Mouse (Mus musculus) heart, postnatal 0 days (tissue): ENCODE data around the gene Bhlhe40. TPM values are rescaled to one million over a fixed set of nuclear protein-coding genes. Genes with fewer than 3 reads are reported as not detected.

Experiments
- ATAC-seq: fragments of 200-750 bp; cut with Nextera tagmentation; 2 replicates; pipeline ENCODE4 v1.8.0; 2017; ENCODE audit warnings: low read depth, moderate number of reproducible peaks, moderate library complexity; ENCODE audit not compliant: insufficient read depth
- DNase-seq: peaks from one replicate; pipeline ENCODE4 v3.0.0-alpha.2; 2016; ENCODE audit warnings: low spot score
- H3K27ac ChIP-seq: fragments of 300-500 bp; sonication (generic); 2 replicates; pipeline ENCODE4 v1.5.1; 2014; ENCODE audit warnings: low read depth, mild to moderate bottlenecking
- H3K27me3 ChIP-seq: fragments of 300-500 bp; sonication (generic); 2 replicates; pipeline ENCODE4 v1.6.1; 2014; ENCODE audit warnings: low read length, mixed read lengths; ENCODE audit not compliant: control insufficient read depth, insufficient read depth
- H3K36me3 ChIP-seq: fragments of 300-500 bp; sonication (generic); replicated peaks from 2 replicates; pipeline ENCODE4 v1.6.1; 2014; ENCODE audit warnings: low read length, mixed read lengths; ENCODE audit not compliant: control insufficient read depth, insufficient read depth
- H3K4me1 ChIP-seq: fragments of 300-500 bp; sonication (generic); 2 replicates; pipeline ENCODE4 v1.6.1; 2014; ENCODE audit warnings: antibody characterized with exemption; ENCODE audit not compliant: control insufficient read depth, insufficient read depth
- H3K4me2 ChIP-seq: fragments of 300-500 bp; sonication (generic); 2 replicates; pipeline ENCODE4 v1.6.1; 2014; ENCODE audit warnings: low read depth, mild to moderate bottlenecking, low read length, moderate library complexity
- H3K4me3 ChIP-seq: fragments of 300-500 bp; sonication (generic); 2 replicates; pipeline ENCODE4 v1.5.1; 2014; ENCODE audit warnings: low read depth, low read length
- H3K9ac ChIP-seq: fragments of 300-500 bp; sonication (generic); replicated peaks from 2 replicates; pipeline ENCODE4 v1.6.1; 2014; ENCODE audit warnings: low read depth, low read length, mixed read lengths
- H3K9me3 ChIP-seq: fragments of 300-500 bp; sonication (generic); replicated peaks from 2 replicates; pipeline ENCODE4 v1.6.1; 2016; ENCODE audit warnings: low read length; ENCODE audit not compliant: control insufficient read depth
- CTCF ChIP-seq: IDR thresholded peaks from 2 replicates; pipeline ENCODE4 v1.5.1; 2016; ENCODE audit warnings: antibody characterized with exemption, control low read depth, low read depth
- EP300 ChIP-seq: IDR thresholded peaks from 2 replicates; pipeline ENCODE4 v1.6.1; 2016; ENCODE audit warnings: antibody characterized with exemption, low read depth
- WGBS: fragments of 180-500 bp; shearing (Covaris S2); extraction: QIAGEN DNeasy Blood & Tissue Kit; methylation state at CpG from one replicate; pipeline ENCODE4 v1.1.7; 2014; 5-methylcytosine and 5-hydroxymethylcytosine counted together
- polyA plus RNA-seq: library from polyadenylated mRNA; unstranded; fragments of >200 nt; fragmentation: Nextera tagmentation; extraction: Ambion mirVana; gene quantifications from 2 replicates; pipeline ENCODE4 v1.2.1, GENCODE M21; 2015
- total RNA-seq: library from RNA; depleted of rRNA; stranded (reverse); fragments of >200 nt; gene quantifications from 2 replicates; pipeline ENCODE4 v1.2.3, GENCODE M21; 2014; ENCODE audit warnings: low replicate concordance

Gene Bhlhe40
- total and polyA plus RNA-seq, 2 experiments from 2014 or later = 11.8 to 19.7 TPM

DNA sequence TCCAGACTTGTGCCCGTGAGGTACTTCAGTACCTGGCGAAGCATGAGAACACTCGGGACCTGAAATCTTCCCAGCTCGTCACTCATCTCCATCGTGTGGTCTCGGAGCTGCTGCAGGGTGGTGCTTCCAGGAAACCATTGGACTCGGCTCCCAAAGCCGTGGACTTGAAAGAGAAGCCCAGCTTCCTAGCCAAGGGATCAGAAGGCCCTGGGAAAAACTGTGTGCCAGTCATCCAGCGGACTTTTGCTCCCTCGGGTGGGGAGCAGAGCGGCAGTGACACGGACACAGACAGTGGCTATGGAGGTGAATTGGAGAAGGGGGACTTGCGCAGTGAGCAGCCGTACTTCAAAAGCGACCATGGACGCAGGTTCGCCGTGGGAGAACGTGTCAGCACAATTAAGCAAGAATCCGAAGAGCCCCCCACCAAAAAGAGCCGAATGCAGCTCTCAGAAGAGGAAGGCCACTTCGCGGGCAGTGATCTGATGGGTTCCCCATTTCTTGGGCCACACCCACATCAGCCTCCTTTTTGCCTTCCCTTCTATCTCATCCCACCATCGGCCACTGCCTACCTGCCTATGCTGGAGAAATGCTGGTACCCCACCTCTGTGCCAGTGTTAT is 4.2 kb downstream of the Bhlhe40 start:
- TF ChIP-seq EP300 = no peak
- no peak for TF ChIP-seq CTCF
- Histone ChIP-seq H3K36me3 (peaks cover 27% of the 10 kb centered on the region), H3K9ac (no peak overlapping the region), H3K4me1 (peaks cover 42% of the 10 kb centered on the region), H3K4me2 (peak overlapping the region; percentile 26), H3K9me3 (no peaks in the 10 kb centered on the region), H3K27ac (no peak overlapping the region), H3K4me3 (no peak overlapping the region), H3K27me3 (no peaks in the 10 kb centered on the region)
- DNase-seq (no peak), ATAC-seq (no peak)
- 81% methylated on average over 24 of the region's 24 CpGs for WGBS

DNA sequence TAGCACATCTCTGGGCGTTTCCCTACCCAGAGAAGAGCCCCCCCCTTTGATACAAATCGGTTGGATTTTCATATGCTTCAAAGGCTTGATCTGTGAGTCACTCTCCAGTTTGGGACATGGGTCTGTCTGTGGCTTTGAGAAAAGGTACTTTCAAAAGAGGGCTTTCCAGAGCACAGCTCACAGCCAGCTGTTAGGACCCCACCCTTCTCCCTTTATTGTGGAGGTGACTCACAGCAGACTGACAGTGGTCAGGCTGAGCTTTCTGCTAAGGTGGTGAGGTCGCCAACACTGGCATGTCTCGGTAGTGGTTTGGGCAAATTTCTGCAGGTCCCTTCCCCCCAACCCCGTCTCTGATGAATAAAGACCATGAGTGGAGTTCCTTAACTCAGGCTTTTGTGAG is 5.2 kb downstream of the Bhlhe40 start:
- 63% methylated on average over 5 of the region's 5 CpGs for WGBS
- TF ChIP-seq CTCF (no peak), EP300 (no peak)
- DNase-seq (no peak), ATAC-seq (no peak)
- Histone ChIP-seq H3K36me3 (peaks cover 27% of the 10 kb centered on the region), H3K4me1 (peaks cover 47% of the 10 kb centered on the region), H3K4me2 (peak overlapping the region; percentile 26; the same call in 1 of the 2 replicates), H3K9me3 (no peaks in the 10 kb centered on the region), H3K9ac (no peak overlapping the region), H3K27me3 (no peaks in the 10 kb centered on the region), H3K4me3 (no peak overlapping the region), H3K27ac (no peak overlapping the region)

DNA sequence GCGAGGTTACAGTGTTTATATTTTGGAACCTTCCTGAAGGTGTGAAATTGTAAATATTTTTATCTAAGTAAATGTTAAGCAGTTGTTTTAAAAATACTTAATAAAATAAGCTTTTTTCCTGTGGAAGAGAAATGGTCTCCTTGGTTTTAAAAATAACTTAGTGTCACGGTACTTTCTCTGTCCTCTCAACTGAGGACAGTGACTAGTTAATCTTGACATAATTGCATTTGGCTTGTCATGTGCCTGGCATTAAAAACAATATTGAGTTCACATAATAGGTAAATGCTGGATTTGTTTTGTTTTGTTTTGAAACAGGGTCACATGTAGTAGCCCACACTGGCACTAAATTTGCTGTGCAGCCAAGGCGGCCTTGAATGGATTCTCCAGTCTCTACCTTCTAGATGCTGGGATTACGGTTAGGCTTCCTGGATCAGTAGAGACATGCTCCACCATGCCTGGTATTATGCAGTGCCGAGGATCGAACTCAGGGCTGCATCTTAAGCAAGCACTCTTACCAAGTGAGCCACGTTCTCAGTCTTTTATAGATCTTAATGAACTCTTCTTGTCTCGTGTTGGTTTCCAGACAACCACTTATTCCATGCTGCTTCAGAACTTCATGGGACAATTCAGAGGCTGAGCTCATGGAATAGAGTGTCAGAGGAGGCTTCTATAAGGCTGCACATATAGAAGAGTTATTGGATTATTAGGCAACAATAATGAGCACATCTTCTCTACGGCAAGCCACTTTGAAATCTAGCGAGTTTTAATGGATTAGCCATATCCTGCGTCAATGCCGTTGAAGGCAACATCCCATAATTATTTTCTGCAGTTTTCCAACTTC is 6.4 kb downstream of the Bhlhe40 start:
- Histone ChIP-seq H3K27ac (peak overlapping the region; percentile 91; the same call in 1 of the 2 replicates), H3K4me2 (peak overlapping the region; percentile 55; the same call in 1 of the 2 replicates), H3K9me3 (no peaks in the 10 kb centered on the region), H3K27me3 (no peaks in the 10 kb centered on the region), H3K4me1 (peaks cover 53% of the 10 kb centered on the region), H3K36me3 (peaks cover 27% of the 10 kb centered on the region), H3K4me3 (no peak overlapping the region), H3K9ac (no peak overlapping the region)
- no peak for TF ChIP-seq CTCF
- no peak for TF ChIP-seq EP300
- DNase-seq (no peak), ATAC-seq (no peak)
- 79% methylated on average over 12 of the region's 12 CpGs for WGBS

DNA sequence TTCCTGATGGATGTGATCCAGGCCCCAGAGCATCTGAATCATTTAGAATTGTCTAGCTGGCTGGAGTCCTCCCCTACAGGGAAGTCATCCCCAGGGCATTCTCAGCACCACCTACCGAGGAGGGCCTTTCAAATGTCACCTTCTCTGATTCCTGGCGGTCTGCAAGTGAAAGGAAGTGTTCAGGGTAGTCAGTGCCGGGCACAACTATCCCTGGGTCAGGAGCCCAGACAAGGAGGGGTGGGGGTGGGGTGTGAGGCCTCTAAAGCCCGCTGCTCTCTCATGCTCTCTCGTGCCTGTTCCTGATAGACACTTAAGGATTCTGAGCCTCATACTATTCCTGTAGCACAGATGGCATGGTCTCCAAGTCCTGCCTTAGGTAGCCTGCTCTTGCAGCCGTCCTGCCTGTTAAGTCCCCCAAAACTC is 7.2 kb downstream of the Bhlhe40 start:
- Histone ChIP-seq H3K4me3 (no peak overlapping the region), H3K27me3 (no peaks in the 10 kb centered on the region), H3K4me1 (peaks cover 56% of the 10 kb centered on the region), H3K9me3 (no peaks in the 10 kb centered on the region), H3K9ac (no peak overlapping the region), H3K36me3 (peaks cover 27% of the 10 kb centered on the region), H3K27ac (peak overlapping the region; percentile 91), H3K4me2 (peak overlapping the region; percentile 55)
- DNase-seq = peak; percentile 31
- TF ChIP-seq EP300 (no peak), CTCF (no peak)
- ATAC-seq = peak; percentile 4; the same call in 1 of the 2 replicates
- WGBS = 9% methylated on average over 6 of the region's 6 CpGs

DNA sequence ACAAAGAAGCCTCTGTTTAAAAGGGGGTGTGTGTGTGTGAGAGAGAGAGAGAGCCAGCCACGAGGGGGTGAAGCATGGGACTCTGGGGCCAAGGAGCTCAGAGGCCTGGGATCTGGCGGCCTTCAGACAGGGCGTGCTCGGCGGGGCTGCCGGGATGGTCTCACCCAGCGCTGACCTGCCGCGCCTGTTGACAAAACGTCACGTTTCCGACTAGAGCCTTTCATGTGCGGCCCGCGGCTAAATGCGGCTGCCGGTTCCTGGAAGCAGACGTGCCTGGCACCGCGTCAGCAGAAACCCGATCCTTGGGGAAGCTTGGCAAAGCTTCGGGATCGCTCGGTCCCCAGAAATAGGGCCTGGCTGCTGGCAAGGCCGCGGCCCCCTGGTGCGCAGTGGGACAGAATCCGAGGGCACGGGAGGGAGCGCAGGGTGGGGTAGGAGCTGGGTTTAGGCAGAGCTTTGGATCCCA is 7.9 kb downstream of the Bhlhe40 start:
- TF ChIP-seq EP300 = peak; percentile 98
- no peak for TF ChIP-seq CTCF
- WGBS = 1% methylated on average over 30 of the region's 30 CpGs
- H3K4me2 ChIP-seq = peak overlapping the region; percentile 55
- peak; percentile 93 for ATAC-seq
- peak overlapping the region; percentile 31 for H3K9ac ChIP-seq
- peak; percentile 95 for DNase-seq
- H3K4me1 ChIP-seq = peaks cover 49% of the 10 kb centered on the region
- peaks cover 27% of the 10 kb centered on the region for H3K36me3 ChIP-seq
- no peaks in the 10 kb centered on the region for H3K27me3 ChIP-seq
- H3K4me3 ChIP-seq = peak overlapping the region; percentile 19
- H3K9me3 ChIP-seq = no peaks in the 10 kb centered on the region
- peak overlapping the region; percentile 91 for H3K27ac ChIP-seq
